Mouse (Mus musculus) stomach, embryonic 14.5 days (tissue): ENCODE data around the gene Slc44a2. TPM values are rescaled to one million over a fixed set of nuclear protein-coding genes. Genes with fewer than 3 reads are reported as not detected.

ENCODE experiments used
- ATAC-seq: fragments of 200-750 bp; cut with Nextera tagmentation; 2 replicates; pipeline ENCODE4 v1.8.0; 2017; ENCODE audit warnings: low read depth, moderate TSS enrichment; ENCODE audit not compliant: insufficient number of reproducible peaks, insufficient read depth, low FRiP score
- H3K27ac ChIP-seq: fragments of 300-500 bp; sonication (generic); 2 replicates; pipeline ENCODE4 v1.5.1; 2014; ENCODE audit warnings: mild to moderate bottlenecking, low read length, moderate library complexity, mixed read lengths
- H3K27me3 ChIP-seq: fragments of 300-500 bp; sonication (generic); 2 replicates; pipeline ENCODE4 v1.6.1; 2014; ENCODE audit warnings: low read length, control low read depth, mixed read lengths; ENCODE audit not compliant: control insufficient read depth, insufficient read depth
- H3K36me3 ChIP-seq: fragments of 300-500 bp; sonication (generic); 2 replicates; pipeline ENCODE4 v1.6.1; 2014; ENCODE audit warnings: mild to moderate bottlenecking, control low read depth, low read length, moderate library complexity, mixed read lengths; ENCODE audit not compliant: control insufficient read depth, insufficient read depth
- H3K4me1 ChIP-seq: fragments of 300-500 bp; sonication (generic); 2 replicates; pipeline ENCODE4 v1.6.1; 2014; ENCODE audit warnings: low read length, control low read depth, mixed read lengths; ENCODE audit not compliant: control insufficient read depth, insufficient read depth
- H3K4me2 ChIP-seq: fragments of 300-500 bp; sonication (generic); replicated peaks from 2 replicates; pipeline ENCODE4 v1.6.1; 2014; ENCODE audit warnings: low read depth, low read length, control low read depth
- H3K4me3 ChIP-seq: fragments of 300-500 bp; sonication (generic); 2 replicates; pipeline ENCODE4 v1.5.1; 2014; ENCODE audit warnings: low read depth, low read length, control low read depth
- H3K9ac ChIP-seq: fragments of 300-500 bp; sonication (generic); replicated peaks from 2 replicates; pipeline ENCODE4 v1.6.1; 2014; ENCODE audit warnings: low read depth, mild to moderate bottlenecking, control low read depth, low read length, moderate library complexity, mixed read lengths
- H3K9me3 ChIP-seq: fragments of 300-500 bp; sonication (generic); 2 replicates; pipeline ENCODE4 v1.6.1; 2016; ENCODE audit warnings: low read depth, low read length, control low read depth; ENCODE audit not compliant: control insufficient read depth
- WGBS: fragments of 180-500 bp; shearing (Covaris S2); extraction: QIAGEN DNeasy Blood & Tissue Kit; methylation state at CpG from one replicate; pipeline ENCODE4 v1.1.7; 2014; 5-methylcytosine and 5-hydroxymethylcytosine counted together
- polyA plus RNA-seq: library from polyadenylated mRNA; unstranded; fragments of >200 nt; fragmentation: Nextera tagmentation; extraction: Ambion mirVana; gene quantifications from 2 replicates; pipeline ENCODE4 v1.2.1, GENCODE M21; 2014

The Slc44a2 gene
- polyA plus RNA-seq: 122 and 125 TPM in 2 replicates

GRCm38 (mm10) chr9:21320619-21321512, at the start of gene Slc44a2:
TSS of gene Slc44a2 (plus strand) at chr9:21320698.
- no peaks in the 10 kb centered on the region for H3K9me3 ChIP-seq
- H3K36me3 ChIP-seq: no peaks in the 10 kb centered on the region
- ATAC-seq: peak; percentile 90
- H3K27me3 ChIP-seq: no peaks in the 10 kb centered on the region
- 2% methylated on average over 52 of the region's 52 CpGs for WGBS
- peaks cover 9% of the 10 kb centered on the region; the same call in 1 of the 2 replicates for H3K4me1 ChIP-seq
- H3K9ac ChIP-seq: peak within 1 kb of the TSS; percentile 34
- H3K27ac ChIP-seq: peak within 1 kb of the TSS; percentile 0; the same call in 1 of the 2 replicates
- H3K4me3 ChIP-seq: peak within 1 kb of the TSS; percentile 50
- H3K4me2 ChIP-seq: peak within 1 kb of the TSS; percentile 91

GRCm38 (mm10) chr9:21272391-21272790, 48.1 kb upstream of the Slc44a2 start:
- Histone ChIP-seq H3K4me1 (no peaks in the 10 kb centered on the region), H3K4me3 (no peak overlapping the region), H3K27ac (no peak overlapping the region), H3K27me3 (no peaks in the 10 kb centered on the region), H3K9ac (no peak overlapping the region), H3K4me2 (no peak overlapping the region), H3K9me3 (no peaks in the 10 kb centered on the region), H3K36me3 (peaks cover 86% of the 10 kb centered on the region)
- 87% methylated on average over 9 of the region's 9 CpGs for WGBS
- ATAC-seq: no peak

GRCm38 (mm10) chr9:21273094-21273493, 47.4 kb upstream of the Slc44a2 start:
- no peak for ATAC-seq
- WGBS: 80% methylated on average over 8 of the region's 8 CpGs

GRCm38 (mm10) chr9:21273520-21274228, 46.8 kb upstream of the Slc44a2 start:
- 74% methylated on average over 7 of the region's 7 CpGs for WGBS
- Histone ChIP-seq H3K4me1 (no peaks in the 10 kb centered on the region), H3K27me3 (no peaks in the 10 kb centered on the region), H3K9me3 (no peaks in the 10 kb centered on the region), H3K36me3 (peaks cover 84% of the 10 kb centered on the region), H3K9ac (no peak overlapping the region), H3K4me3 (no peak overlapping the region), H3K4me2 (no peak overlapping the region), H3K27ac (no peak overlapping the region)
- ATAC-seq: no peak

More at GRCm38 (mm10) chr9:21273094-21273493, 47.4 kb upstream of the Slc44a2 start:
- Histone ChIP-seq H3K4me1 (no peaks in the 10 kb centered on the region), H3K4me3 (no peak overlapping the region), H3K27me3 (no peaks in the 10 kb centered on the region), H3K36me3 (peaks cover 89% of the 10 kb centered on the region), H3K9ac (no peak overlapping the region), H3K9me3 (no peaks in the 10 kb centered on the region), H3K27ac (no peak overlapping the region), H3K4me2 (no peak overlapping the region)

- no peak for ATAC-seq
- Histone ChIP-seq H3K9ac (no peak overlapping the region), H3K4me3 (no peak overlapping the region), H3K4me1 (no peaks in the 10 kb centered on the region), H3K27ac (no peak overlapping the region), H3K9me3 (no peaks in the 10 kb centered on the region), H3K36me3 (peaks cover 79% of the 10 kb centered on the region), H3K4me2 (no peak overlapping the region), H3K27me3 (no peaks in the 10 kb centered on the region)
- WGBS: 91% methylated on average over 3 of the region's 3 CpGs
Observed at GRCm38 (mm10) chr9:21274336-21274735, 46.2 kb upstream of the Slc44a2 start.

GRCm38 (mm10) chr9:21275013-21275710, 45.3 kb upstream of the Slc44a2 start:
- no peak overlapping the region for H3K4me3 ChIP-seq
- no peaks in the 10 kb centered on the region for H3K9me3 ChIP-seq
- ATAC-seq: no peak
- H3K27me3 ChIP-seq: no peaks in the 10 kb centered on the region
- H3K4me1 ChIP-seq: no peaks in the 10 kb centered on the region
- peaks cover 79% of the 10 kb centered on the region for H3K36me3 ChIP-seq
- no peak overlapping the region for H3K9ac ChIP-seq
- H3K27ac ChIP-seq: no peak overlapping the region
- 83% methylated on average over 7 of the region's 7 CpGs for WGBS
- H3K4me2 ChIP-seq: no peak overlapping the region

- Histone ChIP-seq H3K27ac (no peak overlapping the region), H3K4me1 (no peaks in the 10 kb centered on the region), H3K36me3 (peaks cover 77% of the 10 kb centered on the region), H3K4me2 (no peak overlapping the region), H3K27me3 (no peaks in the 10 kb centered on the region), H3K4me3 (no peak overlapping the region), H3K9me3 (no peaks in the 10 kb centered on the region), H3K9ac (no peak overlapping the region)
- ATAC-seq: no peak
- WGBS: 88% methylated on average over 12 of the region's 12 CpGs
Observed at GRCm38 (mm10) chr9:21275727-21276126, 44.8 kb upstream of the Slc44a2 start.

- no peaks in the 10 kb centered on the region for H3K4me1 ChIP-seq
- H3K27ac ChIP-seq: no peak overlapping the region
- H3K36me3 ChIP-seq: peaks cover 77% of the 10 kb centered on the region
- WGBS: 85% methylated on average over 8 of the region's 8 CpGs
- no peak overlapping the region for H3K4me2 ChIP-seq
- no peak overlapping the region for H3K9ac ChIP-seq
- H3K4me3 ChIP-seq: no peak overlapping the region
- no peak for ATAC-seq
- H3K9me3 ChIP-seq: no peaks in the 10 kb centered on the region
- H3K27me3 ChIP-seq: no peaks in the 10 kb centered on the region
Observed at GRCm38 (mm10) chr9:21276307-21276706, 44.2 kb upstream of the Slc44a2 start.
